Mouse (Mus musculus) hindbrain, embryonic 10.5 days (tissue): ENCODE measurements around the gene Zcchc8. TPM values are rescaled to one million over a fixed set of nuclear protein-coding genes. Genes with fewer than 3 reads are reported as not detected.

Experiments
- DNase-seq: peaks from one replicate; pipeline ENCODE4 v3.0.0-alpha.2; 2017; ENCODE audit warnings: low spot score
- H3K27ac ChIP-seq: fragments of 300-500 bp; sonication (generic); 2 replicates; pipeline ENCODE4 v1.5.1; 2016; ENCODE audit warnings: mild to moderate bottlenecking, moderate library complexity
- H3K27me3 ChIP-seq: fragments of 300-500 bp; sonication (generic); 2 replicates; pipeline ENCODE4 v1.6.1; 2016; ENCODE audit warnings: mild to moderate bottlenecking; ENCODE audit not compliant: poor library complexity, insufficient read depth, severe bottlenecking
- H3K36me3 ChIP-seq: fragments of 300-500 bp; sonication (generic); 2 replicates; pipeline ENCODE4 v1.6.1; 2016; ENCODE audit warnings: mild to moderate bottlenecking, moderate library complexity
- H3K4me1 ChIP-seq: fragments of 300-500 bp; sonication (generic); replicated peaks from 2 replicates; pipeline ENCODE4 v1.6.1; 2016; ENCODE audit warnings: mild to moderate bottlenecking
- H3K4me3 ChIP-seq: fragments of 300-500 bp; sonication (generic); 2 replicates; pipeline ENCODE4 v1.5.1; 2016; ENCODE audit warnings: mild to moderate bottlenecking, moderate library complexity
- H3K9me3 ChIP-seq: fragments of 300-500 bp; sonication (generic); 2 replicates; pipeline ENCODE4 v1.6.1; 2016; ENCODE audit warnings: mild to moderate bottlenecking, moderate library complexity
- WGBS: fragments of 180-500 bp; shearing (Covaris S2); methylation state at CpG from one replicate; pipeline ENCODE4 v1.1.7; 2016; 5-methylcytosine and 5-hydroxymethylcytosine counted together
- polyA plus RNA-seq: library from polyadenylated mRNA; unstranded; fragments of >200 nt; fragmentation: Nextera tagmentation; extraction: Ambion mirVana; gene quantifications from 2 replicates; pipeline ENCODE4 v1.2.1, GENCODE M21; 2016

Gene Zcchc8
- polyA plus RNA-seq, 1 experiment from 2014 or later: 77.4 TPM

GRCm38 (mm10) chr5:123653287-123653801 lies 67.6 kb downstream of the Zcchc8 start:
- Histone ChIP-seq H3K4me3 (no peak overlapping the region), H3K27ac (no peak overlapping the region), H3K36me3 (peaks cover 52% of the 10 kb centered on the region), H3K9me3 (no peaks in the 10 kb centered on the region), H3K4me1 (no peaks in the 10 kb centered on the region), H3K27me3 (no peaks in the 10 kb centered on the region)
- whole genome bisulfite sequencing: 89% methylated on average over 11 of the region's 11 CpGs
- no peak for DNase-seq

- Histone ChIP-seq H3K4me3 (no peak overlapping the region), H3K4me1 (no peaks in the 10 kb centered on the region), H3K27ac (no peak overlapping the region), H3K27me3 (no peaks in the 10 kb centered on the region), H3K36me3 (peaks cover 73% of the 10 kb centered on the region), H3K9me3 (no peaks in the 10 kb centered on the region)
- WGBS: 75% methylated on average over 2 of the region's 2 CpGs
- no peak for DNase-seq
These were observed 70.1 kb downstream of the Zcchc8 start for GRCm38 (mm10) chr5:123650825-123651224.

Other genes with a start within 250 kb of the Zcchc8 start
- gene Lrrc43, start 231.8 kb downstream of the Zcchc8 start, polyA plus RNA-seq: 0.07 and 0.31 TPM in 2 replicates
- not detected in 2 replicates for gene Il31, start 231.6 kb downstream of the Zcchc8 start, polyA plus RNA-seq
- gene B3gnt4, start 210.6 kb downstream of the Zcchc8 start, polyA plus RNA-seq: 1.3 and 1.4 TPM in 2 replicates
- 149 and 152 TPM in 2 replicates for gene Diablo, start 196.9 kb downstream of the Zcchc8 start, polyA plus RNA-seq
- gene Gm49027, start 195.6 kb downstream of the Zcchc8 start, polyA plus RNA-seq: not detected in 2 replicates
- gene Vps33a, start 148.1 kb downstream of the Zcchc8 start, polyA plus RNA-seq: 35.8 and 37.6 TPM in 2 replicates
- gene Clip1, start 36.5 kb downstream of the Zcchc8 start, polyA plus RNA-seq: 44.4 and 52.0 TPM in 2 replicates
- 104 and 125 TPM in 2 replicates for gene Rsrc2, start 28.3 kb upstream of the Zcchc8 start, polyA plus RNA-seq
- gene Kntc1, start 28.6 kb upstream of the Zcchc8 start, polyA plus RNA-seq: 31.0 and 43.3 TPM in 2 replicates
- gene Hcar2, start 144.4 kb upstream of the Zcchc8 start, polyA plus RNA-seq: 0.08 TPM in 1 of 2 replicates, not detected in the other
- not detected in 2 replicates for gene Hcar1, start 158.9 kb upstream of the Zcchc8 start, polyA plus RNA-seq
- 152 and 166 TPM in 2 replicates for gene Denr, start 186.1 kb upstream of the Zcchc8 start, polyA plus RNA-seq
- 1.9 and 2.7 TPM in 2 replicates for gene Gm43518, start 206.3 kb upstream of the Zcchc8 start, polyA plus RNA-seq
- gene Ccdc62, start 209.6 kb upstream of the Zcchc8 start, polyA plus RNA-seq: 5.1 and 6.6 TPM in 2 replicates